Mouse (Mus musculus) ES-Bruce4 (cell line): ENCODE measurements around the gene Adam11. TPM values are rescaled to one million over a fixed set of nuclear protein-coding genes. Genes with fewer than 3 reads are reported as not detected.
"Not testable (repeated sequence)": the region's sequence is repeated elsewhere in the genome, so short reads cannot be mapped to it uniquely, and the experiment has no call there.

Source experiments
- H3K27ac ChIP-seq: 2 replicates; pipeline ENCODE4 v1.5.1; 2012; ENCODE audit warnings: low read length, inconsistent platforms; ENCODE audit not compliant: insufficient read depth
- H3K27me3 ChIP-seq: 2 replicates; pipeline ENCODE4 v1.6.1; 2012; ENCODE audit warnings: mild to moderate bottlenecking, low read length, inconsistent platforms; ENCODE audit not compliant: control insufficient read depth, poor library complexity, insufficient read depth, severe bottlenecking
- H3K36me3 ChIP-seq: 2 replicates; pipeline ENCODE4 v1.6.1; 2012; ENCODE audit warnings: inconsistent platforms, mild to moderate bottlenecking, low read length, moderate library complexity; ENCODE audit not compliant: control insufficient read depth, poor library complexity, insufficient read depth, severe bottlenecking
- H3K4me1 ChIP-seq: one replicate; pipeline ENCODE4 v1.8.1; 2011; ENCODE audit warnings: low read length; ENCODE audit not compliant: control insufficient read depth, insufficient read depth
- H3K4me3 ChIP-seq: 2 replicates; pipeline ENCODE4 v1.5.1; 2011; ENCODE audit warnings: low read depth, mild to moderate bottlenecking, low read length
- H3K9ac ChIP-seq: 2 replicates; pipeline ENCODE4 v1.6.1; 2012; ENCODE audit warnings: low read depth, mild to moderate bottlenecking, inconsistent platforms; ENCODE audit not compliant: poor library complexity, severe bottlenecking
- H3K9me3 ChIP-seq: replicated peaks from 2 replicates; pipeline ENCODE4 v1.6.1; 2012; ENCODE audit warnings: mild to moderate bottlenecking, low read length, inconsistent platforms; ENCODE audit not compliant: control insufficient read depth, poor library complexity, insufficient read depth, severe bottlenecking
- CTCF ChIP-seq: IDR thresholded peaks from one replicate; pipeline ENCODE4 v1.8.1; 2011; ENCODE audit warnings: low read depth, low read length
- EP300 ChIP-seq: IDR thresholded peaks from 2 replicates; pipeline ENCODE4 v1.6.1; 2011; ENCODE audit warnings: low read depth, low read length; ENCODE audit not compliant: insufficient read depth
- POLR2A ChIP-seq: IDR thresholded peaks from one replicate; pipeline ENCODE4 v1.8.1; 2011; ENCODE audit warnings: low read length; ENCODE audit not compliant: insufficient read depth
- polyA plus RNA-seq: library from polyadenylated mRNA; stranded (reverse); fragments of >200 nt; gene quantifications from 2 replicates; pipeline ENCODE4 v1.2.4, GENCODE M21; 2011; ENCODE audit warnings: low read depth; ENCODE audit not compliant: missing spikeins, insufficient read depth, insufficient read length

The Adam11 gene
- polyA plus RNA-seq: 1.2 and 2.4 TPM in 2 replicates

DNA sequence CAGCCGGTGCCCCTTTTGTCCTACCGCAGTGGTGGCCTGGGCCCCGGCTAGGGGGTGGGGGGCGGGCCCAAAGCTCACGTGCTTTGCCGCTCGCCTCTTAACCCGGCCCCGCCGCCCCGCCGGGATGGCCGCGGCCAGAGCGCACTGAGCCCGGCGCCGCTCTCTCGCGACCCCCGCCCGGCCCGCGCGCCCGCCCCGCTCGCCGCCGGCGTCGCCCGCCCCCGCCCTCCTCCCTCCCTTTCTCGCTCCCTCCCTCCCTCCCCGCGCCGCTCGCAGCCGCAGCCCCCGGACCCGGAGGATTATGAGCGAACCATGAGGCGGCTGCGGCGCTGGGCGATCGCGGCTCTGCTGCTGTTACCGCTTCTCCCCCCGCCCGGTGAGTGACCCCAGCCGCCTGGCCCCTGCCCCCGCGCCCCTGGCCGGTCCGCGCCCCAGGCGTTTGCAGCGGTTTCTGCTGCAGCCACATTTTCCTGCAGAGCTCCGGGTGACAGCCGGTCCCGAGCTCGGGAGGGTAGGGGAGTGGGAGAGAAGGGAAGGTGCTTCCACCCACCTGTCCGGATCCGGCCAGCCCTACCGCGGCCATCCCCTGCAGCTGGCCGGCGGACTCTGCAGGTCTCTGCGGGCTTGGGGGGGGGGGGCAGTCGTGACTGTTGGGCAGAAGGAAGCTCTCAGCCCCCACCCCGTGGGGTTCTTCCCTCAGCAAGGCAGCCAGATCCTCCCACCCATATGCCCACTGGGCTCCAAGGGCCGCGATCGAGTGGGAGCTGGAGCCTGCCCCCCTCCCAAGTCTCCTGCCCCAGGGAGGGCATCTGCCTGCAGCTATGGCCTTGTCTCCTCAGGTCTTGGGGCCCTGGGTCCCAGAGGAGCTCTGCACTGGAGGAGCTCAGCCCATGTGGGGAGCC is at the start of gene Adam11:
Adam11 (plus strand) TSS at position 131 of the 902 bp plus-strand sequence.
- no peak for TF ChIP-seq CTCF
- TF ChIP-seq EP300: no peak
- no peak for TF ChIP-seq POLR2A
- Histone ChIP-seq H3K27ac (no peak within 1 kb of the TSS), H3K27me3 (peaks cover 3% of the 10 kb centered on the region), H3K9ac (peak within 1 kb of the TSS; percentile 81), H3K9me3 (no peaks in the 10 kb centered on the region), H3K4me3 (peak within 1 kb of the TSS; percentile 48), H3K4me1 (peaks cover 4% of the 10 kb centered on the region), H3K36me3 (no peaks in the 10 kb centered on the region)

DNA sequence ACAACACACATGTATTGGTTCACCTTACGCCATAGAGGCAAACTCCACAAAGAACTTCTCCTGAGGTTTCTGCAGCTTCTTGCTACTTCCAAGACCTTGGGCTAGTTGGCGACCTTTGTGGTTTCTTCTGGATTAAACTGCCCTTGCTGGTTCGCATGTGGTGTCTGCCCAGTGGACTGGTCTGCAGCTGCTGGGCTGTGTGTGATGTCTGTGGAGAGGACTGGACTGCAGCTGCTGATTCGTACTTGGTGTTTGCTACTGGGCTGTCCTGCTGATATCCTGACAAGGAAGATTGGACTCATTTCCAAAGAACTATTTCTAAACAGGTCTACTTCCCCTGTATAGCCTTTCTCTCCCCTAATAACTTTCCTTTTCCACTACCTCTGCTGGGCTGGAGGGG is 48.8 kb upstream of the Adam11 start:
- Histone ChIP-seq H3K27ac (no peak overlapping the region), H3K4me3 (no peak overlapping the region), H3K9ac (no peak overlapping the region), H3K4me1 (no peaks in the 10 kb centered on the region), H3K9me3 (peaks cover 4% of the 10 kb centered on the region; the same call in 1 of the 2 replicates), H3K27me3 (no peaks in the 10 kb centered on the region), H3K36me3 (no peaks in the 10 kb centered on the region)
- TF ChIP-seq CTCF: no peak
- TF ChIP-seq POLR2A: no peak
- no peak for TF ChIP-seq EP300

DNA sequence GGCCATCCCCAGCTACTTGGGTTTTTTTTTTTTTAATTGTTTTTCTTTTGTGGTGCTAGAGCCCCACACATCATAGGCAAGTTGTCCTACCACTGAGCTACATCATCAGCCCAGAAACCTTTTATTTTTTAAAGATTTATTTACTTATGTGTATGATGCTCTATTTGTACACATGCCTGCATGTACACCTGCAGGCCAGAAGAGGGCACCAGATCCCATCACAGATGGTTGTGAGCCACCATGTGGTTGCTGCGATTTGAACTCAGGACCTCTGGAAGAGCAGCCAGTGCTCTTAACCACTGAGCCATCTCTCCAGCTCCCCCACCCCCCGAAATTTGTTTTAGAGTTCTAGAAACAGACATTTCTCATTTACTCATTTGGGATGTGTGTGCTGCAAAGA is 46.7 kb upstream of the Adam11 start:
- not testable (repeated sequence) for H3K27me3 ChIP-seq, H3K27ac ChIP-seq, H3K4me3 ChIP-seq, H3K9ac ChIP-seq, H3K4me1 ChIP-seq, H3K36me3 ChIP-seq, H3K9me3 ChIP-seq
- peak; percentile 32 for TF ChIP-seq CTCF

DNA sequence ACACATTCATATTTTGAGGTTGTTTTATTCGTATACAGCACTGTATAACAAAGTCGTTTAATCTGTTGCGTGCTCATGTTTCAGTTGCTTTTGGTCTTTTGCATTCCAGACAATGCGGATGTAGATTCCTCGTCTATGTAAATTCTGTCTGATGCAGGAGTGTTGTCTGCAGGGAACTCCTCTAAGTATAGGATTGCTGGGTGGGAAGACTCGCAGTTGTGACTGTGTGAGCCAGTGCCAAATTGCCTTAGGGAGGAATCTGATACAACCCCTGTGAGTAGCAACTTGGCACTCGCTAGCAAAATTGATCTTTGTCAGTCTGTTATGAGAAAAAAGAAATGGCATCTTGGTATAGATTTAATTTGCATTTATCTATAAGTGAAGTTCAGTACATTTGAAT is 45.1 kb upstream of the Adam11 start:
- Histone ChIP-seq H3K9ac (no peak overlapping the region), H3K9me3 (peaks cover 4% of the 10 kb centered on the region; the same call in 1 of the 2 replicates), H3K4me3 (no peak overlapping the region), H3K36me3 (no peaks in the 10 kb centered on the region), H3K27ac (no peak overlapping the region), H3K27me3 (no peaks in the 10 kb centered on the region), H3K4me1 (no peaks in the 10 kb centered on the region)
- TF ChIP-seq EP300: no peak

- no peak overlapping the region for H3K4me3 ChIP-seq
- H3K4me1 ChIP-seq: no peaks in the 10 kb centered on the region
- H3K27me3 ChIP-seq: no peaks in the 10 kb centered on the region
- H3K36me3 ChIP-seq: no peaks in the 10 kb centered on the region
- H3K9me3 ChIP-seq: no peaks in the 10 kb centered on the region
- no peak overlapping the region for H3K9ac ChIP-seq
- no peak overlapping the region for H3K27ac ChIP-seq
- TF ChIP-seq POLR2A: no peak
- peak; percentile 69 for TF ChIP-seq CTCF
These were observed 35.7 kb upstream of the Adam11 start for GRCm38 (mm10) chr11:102725574-102725973.

- H3K27ac ChIP-seq: no peak overlapping the region
- H3K9me3 ChIP-seq: no peaks in the 10 kb centered on the region
- no peak overlapping the region for H3K4me3 ChIP-seq
- H3K9ac ChIP-seq: no peak overlapping the region
- H3K4me1 ChIP-seq: no peaks in the 10 kb centered on the region
- TF ChIP-seq CTCF (no peak), EP300 (no peak), POLR2A (no peak)
- H3K27me3 ChIP-seq: no peaks in the 10 kb centered on the region
- no peaks in the 10 kb centered on the region for H3K36me3 ChIP-seq
These were observed 32.6 kb upstream of the Adam11 start for GRCm38 (mm10) chr11:102728614-102729013.
